Mouse (Mus musculus) lung, adult 2 months (tissue): ENCODE data around the gene Trim45. TPM values are rescaled to one million over a fixed set of nuclear protein-coding genes. Genes with fewer than 3 reads are reported as not detected.
A peak's percentile ranks its signal among the peaks of the same experiment; 100 is the strongest.

ENCODE experiments used
- DNase-seq: peaks from one replicate; pipeline ENCODE4 v3.0.0; 2022
- H3K4me1 ChIP-seq: fragments of 200-500 bp; 2 replicates; pipeline ENCODE4 v1.6.1; 2011; ENCODE audit warnings: low read length; ENCODE audit not compliant: control insufficient read depth, insufficient read depth
- H3K4me3 ChIP-seq: fragments of 200-500 bp; replicated peaks from 2 replicates; pipeline ENCODE3; 2011; ENCODE audit warnings: low read depth, mild to moderate bottlenecking, control low read depth, low read length; ENCODE audit errors: extremely low read depth
- CTCF ChIP-seq: fragments of 200-500 bp; IDR thresholded peaks from 2 replicates; pipeline ENCODE4 v1.5.1; 2011; ENCODE audit warnings: mild to moderate bottlenecking, low read length, control low read depth; ENCODE audit not compliant: insufficient read depth
- POLR2A ChIP-seq: fragments of 200-500 bp; IDR thresholded peaks from 2 replicates; pipeline ENCODE4 v1.6.1; 2011; ENCODE audit warnings: low read depth, mild to moderate bottlenecking, control low read depth, low read length, borderline replicate concordance; ENCODE audit errors: extremely low read depth
- WGBS: fragments of 180-500 bp; shearing (Covaris S2); methylation state at CpG from one replicate; pipeline ENCODE4 v1.1.7; 2018; 5-methylcytosine and 5-hydroxymethylcytosine counted together
- polyA plus RNA-seq: library from polyadenylated mRNA; depleted of rRNA; stranded (reverse); fragments of >200 nt; gene quantifications from 2 replicates; pipeline ENCODE4 v1.2.3, GENCODE M21; 2012; rRNA removed

Gene Trim45
- polyA plus RNA-seq, 1 experiment, result 2.7 TPM

- no peaks in the 10 kb centered on the region for H3K4me1 ChIP-seq
- no peak for DNase-seq
- no peak for TF ChIP-seq CTCF
- no peak for TF ChIP-seq POLR2A
Measured at GRCm38 (mm10) chr3:100954616-100955015, 32.6 kb downstream of the Trim45 start.

GRCm38 (mm10) chr3:100961007-100961406 is 39.0 kb downstream of the Trim45 start:
- no peak for TF ChIP-seq POLR2A
- no peak for TF ChIP-seq CTCF
- 70% methylated on average over 5 of the region's 5 CpGs for WGBS
- Histone ChIP-seq H3K4me1 (no peaks in the 10 kb centered on the region), H3K4me3 (no peak overlapping the region)
- no peak for DNase-seq

More at GRCm38 (mm10) chr3:100954616-100955015, 32.6 kb downstream of the Trim45 start:
- H3K4me3 ChIP-seq, result no peak overlapping the region

GRCm38 (mm10) chr3:100961501-100961900 is 39.5 kb downstream of the Trim45 start:
- H3K4me1 ChIP-seq, result no peaks in the 10 kb centered on the region
- WGBS, result 74% methylated on average over 7 of the region's 7 CpGs
- TF ChIP-seq CTCF (no peak), POLR2A (no peak)
- no peak for DNase-seq
- no peak overlapping the region for H3K4me3 ChIP-seq

GRCm38 (mm10) chr3:100963849-100964542 is 42.0 kb downstream of the Trim45 start:
- peak; percentile 25 for DNase-seq
- 84% methylated on average over 14 of the region's 14 CpGs for WGBS
- no peak for TF ChIP-seq POLR2A
- TF ChIP-seq CTCF, result peak; percentile 35; the same call in 1 of the 2 replicates
- Histone ChIP-seq H3K4me1 (no peaks in the 10 kb centered on the region), H3K4me3 (no peak overlapping the region)

GRCm38 (mm10) chr3:100969176-100969917 is 47.3 kb downstream of the Trim45 start, which contains the start of gene Ttf2:
Gene Ttf2 (minus strand): TSS chr3:100969663.
- peak within 1 kb of the TSS; percentile 85 for H3K4me3 ChIP-seq
- WGBS, result under 1% methylated on average over 40 of the region's 40 CpGs
- TF ChIP-seq POLR2A (peak; percentile 45; the same call in 1 of the 2 replicates), CTCF (no peak)
- peak; percentile 96 for DNase-seq
- H3K4me1 ChIP-seq, result peaks cover 2% of the 10 kb centered on the region; the same call in 1 of the 2 replicates

DNA sequence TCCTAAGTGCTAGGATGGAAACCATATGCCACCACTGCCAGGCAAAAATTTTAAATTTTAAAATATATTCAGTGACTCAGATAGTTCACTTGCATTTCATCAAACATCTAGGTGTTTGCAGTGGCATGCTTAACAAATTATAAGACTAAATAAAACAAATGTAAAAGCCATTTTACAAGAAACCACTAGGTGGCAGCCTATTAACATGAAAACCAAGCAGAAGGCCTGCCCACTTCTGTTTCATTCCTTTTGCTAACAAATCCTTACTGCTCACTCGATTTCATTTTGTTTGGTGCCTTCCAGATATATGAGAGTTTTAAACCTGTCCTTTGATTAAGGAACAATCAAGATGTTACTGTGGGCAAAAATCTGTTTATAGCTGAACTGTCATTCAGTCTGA is 51.9 kb downstream of the Trim45 start:
- peaks cover 2% of the 10 kb centered on the region; the same call in 1 of the 2 replicates for H3K4me1 ChIP-seq
- H3K4me3 ChIP-seq, result no peak overlapping the region
- no peak for TF ChIP-seq POLR2A
- no peak; the same call in 1 of the 2 replicates for TF ChIP-seq CTCF
- WGBS, result 0% methylated on average over 1 of the region's 1 CpGs
- DNase-seq, result no peak

DNA sequence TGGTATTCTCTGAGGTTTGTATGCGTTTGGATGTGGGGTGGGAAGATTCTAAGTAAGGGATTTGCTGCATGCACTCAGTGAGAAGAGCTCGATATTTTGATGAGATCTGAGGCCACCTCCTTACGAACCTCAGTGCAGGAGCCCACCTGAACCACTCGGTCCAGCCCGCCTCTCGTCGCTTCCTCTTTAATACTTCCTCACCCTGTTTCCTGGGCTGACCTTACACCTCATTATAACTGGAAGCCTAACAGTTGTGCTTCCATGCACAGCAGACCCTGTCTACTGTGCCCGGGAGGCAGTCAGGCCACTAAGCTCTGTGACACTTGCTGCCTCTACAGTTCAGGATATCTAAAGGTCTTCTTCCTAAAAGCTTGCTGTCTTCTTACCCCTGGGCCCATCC is 57.3 kb downstream of the Trim45 start:
- TF ChIP-seq CTCF (no peak), POLR2A (no peak)
- WGBS, result 56% methylated on average over 8 of the region's 8 CpGs
- Histone ChIP-seq H3K4me1 (no peaks in the 10 kb centered on the region), H3K4me3 (no peak overlapping the region)
- DNase-seq, result no peak

Other genes with a start within 250 kb of the Trim45 start
- 11.2 and 22.4 TPM in 2 replicates for gene Man1a2, start 236.7 kb upstream of the Trim45 start, polyA plus RNA-seq
- gene Vtcn1, start 96.7 kb upstream of the Trim45 start, polyA plus RNA-seq, result 1.3 and 2.2 TPM in 2 replicates
- gene Ttf2, start 47.5 kb downstream of the Trim45 start, polyA plus RNA-seq, result 2.3 and 3.0 TPM in 2 replicates
- 1.5 and 1.8 TPM in 2 replicates for gene Cd101, start 107.4 kb downstream of the Trim45 start, polyA plus RNA-seq
- 63.0 and 81.5 TPM in 2 replicates for gene Ptgfrn, start 188.1 kb downstream of the Trim45 start, polyA plus RNA-seq